Mouse (Mus musculus) embryo, embryonic 9.5 days (tissue): ENCODE results near the gene Gja3.
A peak's percentile ranks its signal among the peaks of the same experiment; 100 is the strongest.

Experiments
- DNase-seq: peaks from one replicate; pipeline ENCODE4 v3.0.0-alpha.2; 2017; ENCODE audit errors: extremely low spot score

The Gja3 gene

DNA sequence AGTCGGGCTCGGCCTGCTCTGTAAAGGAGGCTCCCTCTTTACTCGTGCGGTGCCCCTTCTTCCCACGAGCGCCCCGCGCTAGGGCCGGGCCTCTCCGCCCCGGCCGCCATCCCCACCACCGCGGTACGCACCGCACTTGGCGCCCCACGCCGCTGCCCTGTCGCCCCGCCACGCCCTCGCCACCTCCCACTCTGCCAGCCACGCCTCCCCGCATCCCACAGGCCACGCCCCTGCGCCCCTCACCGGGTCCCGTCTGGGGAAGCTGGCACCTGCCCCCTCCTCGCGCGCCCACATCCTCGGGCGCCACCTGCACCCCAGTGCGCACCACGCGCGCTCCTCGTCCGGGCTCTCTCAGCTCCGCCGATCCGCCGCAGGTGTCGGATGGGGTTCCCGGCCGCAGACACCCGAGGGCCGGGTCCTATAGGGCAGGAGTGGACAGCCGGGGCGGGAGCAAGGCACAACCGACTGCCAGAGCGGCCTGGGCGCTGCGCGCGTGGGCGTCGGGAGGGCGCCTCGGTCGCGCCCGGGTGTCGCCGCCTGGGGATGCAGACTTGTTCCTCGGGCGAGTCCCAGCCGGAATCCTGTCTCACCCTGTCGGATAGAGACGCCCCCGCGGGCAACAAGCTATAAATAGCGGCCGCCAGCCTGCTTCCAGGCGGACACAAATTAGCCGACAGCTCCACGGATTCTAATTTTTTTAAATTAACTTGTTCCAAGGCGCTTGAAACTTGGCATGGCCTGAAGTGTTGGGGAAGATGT lies at the start of gene Gja3:
Gene Gja3, minus strand, starts transcription at position 538 of the 759 bp plus-strand sequence.
- peak; percentile 59 for DNase-seq

DNA sequence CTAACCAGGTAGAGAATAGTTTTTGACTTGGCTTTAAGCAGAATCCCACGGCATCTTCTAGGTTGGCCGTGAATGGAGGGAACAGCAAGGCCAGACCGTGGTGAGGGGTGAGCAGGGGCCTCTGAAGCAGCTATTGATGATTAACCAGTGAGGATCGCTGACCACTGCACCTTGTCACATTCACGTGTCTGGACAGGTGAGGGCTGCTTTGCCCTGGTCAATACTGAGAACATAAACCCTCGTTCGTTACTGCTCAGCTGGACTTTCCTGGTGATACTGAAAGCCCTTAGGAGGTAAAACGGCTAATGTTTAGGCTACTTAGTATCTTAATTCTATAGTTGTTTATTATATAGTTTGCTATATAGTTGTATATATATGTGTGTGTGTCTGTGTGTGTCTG lies 49.2 kb upstream of the Gja3 start:
- DNase-seq = no peak

DNA sequence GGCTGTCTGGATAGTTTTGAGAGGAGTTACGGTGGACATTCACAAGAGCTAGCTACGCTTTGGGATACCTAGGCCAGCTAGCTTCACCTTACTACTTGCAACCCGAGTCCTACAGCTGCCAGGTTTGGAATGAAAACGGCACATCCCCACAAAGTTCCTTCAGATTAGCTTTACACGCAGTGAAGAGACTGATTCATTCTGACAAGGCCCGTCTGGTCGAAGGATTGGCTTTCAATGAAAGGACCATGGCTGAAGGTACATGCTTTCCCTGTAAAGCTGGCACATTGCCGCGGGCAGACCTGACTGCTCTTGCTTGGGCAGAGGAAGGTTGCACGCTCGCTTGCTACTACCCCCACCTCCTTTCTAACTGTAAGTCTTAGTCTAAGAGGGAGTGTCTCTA lies 47.8 kb upstream of the Gja3 start:
- no peak for DNase-seq

GRCm38 (mm10) chr14:57105111-57105510 lies 47.2 kb upstream of the Gja3 start:
- no peak for DNase-seq

DNA sequence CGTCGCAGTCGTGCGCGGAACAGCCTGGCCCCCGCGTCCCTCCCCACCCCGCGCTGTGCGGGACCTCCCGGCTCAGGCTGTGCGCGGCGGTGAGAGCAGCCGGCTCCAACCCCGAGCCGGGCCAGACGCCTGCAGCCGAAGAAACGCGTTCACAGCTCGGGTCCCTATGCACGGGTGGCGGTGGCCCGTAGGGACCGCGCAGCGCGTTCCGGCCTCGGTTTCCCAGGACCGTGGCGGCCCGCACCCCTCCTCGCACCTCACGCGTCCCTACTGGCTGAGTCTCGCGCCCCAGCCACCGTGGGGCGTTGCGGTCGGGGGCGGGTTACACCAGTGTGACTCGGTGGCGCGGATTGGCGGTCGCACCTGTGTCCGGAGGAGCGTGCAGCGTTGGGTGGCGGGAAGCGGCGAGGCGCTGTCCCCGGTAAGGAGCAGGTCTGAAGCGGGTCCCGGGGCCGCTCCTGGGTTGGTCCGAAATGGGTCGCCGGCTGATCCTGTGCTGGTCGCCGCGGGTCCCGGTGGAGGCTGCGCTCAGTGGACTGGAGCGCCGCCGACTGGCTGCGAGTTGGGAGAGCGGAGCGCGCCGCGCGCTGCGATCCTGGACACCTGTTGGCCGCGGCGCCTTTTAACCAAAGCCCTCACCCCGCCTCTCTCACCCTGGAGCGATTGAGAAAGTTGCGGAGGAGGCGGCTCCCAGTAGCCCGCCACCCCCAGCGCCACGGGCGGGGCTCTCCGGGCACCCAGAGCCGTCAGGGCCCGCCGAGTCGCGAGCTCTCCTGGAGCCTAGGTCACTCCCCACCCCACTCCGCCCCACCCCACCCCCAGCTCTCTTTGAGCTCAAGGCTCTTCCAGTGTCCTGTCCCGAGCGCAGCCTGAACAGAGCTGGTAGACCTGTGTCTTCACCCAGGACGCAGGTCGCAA lies 46.5 kb upstream of the Gja3 start, which contains the start of gene Gjb2:
Gene Gjb2, minus strand, starts transcription at position 597 of the 918 bp plus-strand sequence.
- DNase-seq = peak; percentile 58

DNA sequence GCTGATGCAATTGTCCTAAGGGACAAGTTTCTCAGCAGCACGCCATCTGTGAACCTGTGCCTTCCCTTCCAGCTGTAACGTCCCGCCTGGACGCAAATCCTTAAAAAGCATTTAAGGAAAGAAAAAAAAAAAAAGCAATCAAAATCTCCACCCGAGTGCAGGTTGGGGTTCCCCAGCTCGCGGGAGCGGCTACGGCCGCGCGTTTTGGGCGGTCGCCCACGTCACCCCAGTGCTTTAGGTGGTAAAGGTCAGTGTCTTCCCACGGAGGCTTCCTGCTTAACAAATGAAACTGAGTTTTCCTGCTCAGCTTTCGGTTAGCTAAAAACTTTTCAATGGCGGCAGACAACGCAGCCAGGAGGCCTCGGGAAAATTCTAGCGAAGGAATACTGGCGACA lies 45.8 kb upstream of the Gja3 start:
- peak; percentile 18 for DNase-seq

DNA sequence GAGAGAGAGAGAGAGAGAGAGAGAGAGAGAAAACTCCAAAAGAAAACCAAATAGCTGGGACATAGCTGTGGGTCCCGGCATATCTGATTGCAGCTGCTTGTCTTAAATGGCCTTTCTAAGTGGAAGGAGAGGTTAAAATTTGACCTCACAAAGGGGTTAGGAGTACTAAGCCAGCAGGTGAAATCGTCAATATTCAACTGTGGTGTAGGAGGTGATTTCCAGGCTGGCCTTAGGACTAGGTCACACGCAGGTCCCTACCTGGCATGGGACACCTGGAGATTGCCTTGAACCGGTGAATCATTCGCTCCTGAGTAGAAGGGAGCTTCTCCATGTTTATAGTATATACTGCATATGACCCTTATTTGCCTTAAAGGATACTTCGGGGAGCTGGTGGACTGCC lies 45.2 kb upstream of the Gja3 start:
- DNase-seq = no peak

GRCm38 (mm10) chr14:57101623-57102022 lies 43.7 kb upstream of the Gja3 start:
- DNase-seq = no peak

DNA sequence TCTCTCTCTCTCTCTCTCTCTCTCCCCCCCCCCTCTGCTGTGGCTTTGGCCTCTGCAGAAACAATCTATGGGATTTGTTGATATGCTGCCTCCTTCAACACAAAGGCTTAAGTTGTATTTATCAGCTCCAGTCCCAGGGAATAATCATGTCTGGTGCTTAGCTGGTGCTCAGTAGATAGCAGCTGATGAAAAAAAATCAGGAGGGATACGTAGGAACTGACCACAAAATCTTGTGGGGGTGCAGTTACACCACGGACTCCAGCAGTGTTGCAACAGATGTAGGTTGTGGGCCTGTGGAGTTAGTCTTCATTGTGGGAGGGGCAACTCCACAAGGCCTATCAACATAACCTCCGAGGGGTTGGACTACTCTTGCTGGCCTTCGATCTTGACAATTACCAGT lies 38.0 kb upstream of the Gja3 start:
- no peak for DNase-seq

DNA sequence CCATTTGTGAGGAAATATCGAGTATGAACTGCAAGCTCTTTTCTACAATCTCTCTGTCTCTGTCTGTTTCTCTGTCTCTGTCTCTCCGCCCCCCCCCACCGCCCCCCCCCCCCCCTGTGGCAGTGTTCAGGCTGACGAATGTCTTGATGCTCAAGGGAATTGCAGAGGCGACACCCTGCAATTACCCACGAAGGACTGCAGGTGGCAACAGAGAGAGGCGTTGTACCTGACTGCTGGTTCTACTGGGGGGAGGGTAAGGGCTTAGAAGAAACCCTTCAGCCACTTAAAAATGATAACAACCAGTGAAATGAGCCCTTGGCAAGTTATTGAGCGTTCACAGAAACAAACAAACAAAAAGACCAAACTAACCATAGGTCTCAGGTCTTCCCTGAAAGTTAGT lies 35.1 kb upstream of the Gja3 start:
- peak; percentile 60 for DNase-seq

DNA sequence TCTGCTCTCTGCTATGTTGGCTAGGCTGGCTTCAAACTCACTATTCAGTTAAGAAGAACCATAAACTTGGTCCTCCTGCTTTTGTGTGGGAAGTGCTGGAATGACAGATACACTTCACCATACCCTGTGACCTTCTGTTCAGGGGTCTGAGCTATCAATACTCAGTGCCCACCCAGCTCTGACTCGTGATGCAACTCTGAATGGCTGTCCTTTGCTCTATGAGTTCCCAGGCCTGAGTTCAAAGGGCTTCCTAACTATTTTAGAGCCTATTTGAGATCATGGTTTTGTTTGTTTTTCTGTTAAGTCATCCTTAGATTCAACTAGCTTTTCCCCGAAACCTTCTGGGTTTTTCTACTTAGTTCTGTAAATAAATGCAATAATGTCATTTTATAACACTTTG lies 32.1 kb upstream of the Gja3 start:
- DNase-seq = no peak

DNA sequence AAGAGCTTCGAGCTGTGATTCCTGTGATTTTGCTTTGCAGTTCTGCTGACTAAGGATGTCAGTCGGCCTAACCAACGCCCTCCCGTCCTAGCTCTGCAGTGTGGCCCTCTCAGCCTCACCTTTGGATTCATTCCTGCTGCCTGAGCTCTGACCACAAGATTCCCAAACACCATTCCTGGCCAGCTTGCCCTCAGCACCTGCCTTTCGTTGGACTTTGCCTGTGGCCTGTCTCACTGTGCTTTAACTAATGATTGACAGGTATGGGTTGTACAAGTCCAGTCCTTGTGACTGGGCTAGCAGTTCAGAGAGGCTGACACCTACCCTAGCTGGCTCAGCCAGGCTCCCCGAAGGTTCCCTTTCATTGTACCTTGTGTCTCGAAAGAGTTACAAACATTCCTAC lies 31.2 kb upstream of the Gja3 start:
- DNase-seq = no peak

GRCm38 (mm10) chr14:57084180-57084668 lies 26.3 kb upstream of the Gja3 start:
- no peak for DNase-seq

DNA sequence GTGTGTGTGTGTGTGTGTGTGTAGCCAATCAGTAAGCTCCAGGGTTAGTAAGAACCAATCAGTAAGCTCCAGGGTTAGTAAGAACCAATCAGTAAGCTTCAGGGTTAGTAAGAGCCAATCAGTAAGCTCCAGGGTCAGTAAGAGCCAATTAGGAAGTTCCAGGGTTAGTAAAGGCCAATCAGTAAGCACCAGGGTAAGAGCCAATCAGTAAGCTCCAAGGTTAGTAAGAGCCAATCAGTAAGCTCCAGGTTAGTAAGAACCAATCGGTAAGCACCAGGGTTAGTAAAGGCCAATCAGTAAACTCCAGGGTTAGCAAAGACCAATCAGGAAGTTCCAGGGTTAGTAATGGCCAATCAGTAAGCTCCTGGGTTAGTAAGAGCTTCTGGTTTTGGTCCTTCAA lies 25.0 kb upstream of the Gja3 start:
- no peak for DNase-seq

DNA sequence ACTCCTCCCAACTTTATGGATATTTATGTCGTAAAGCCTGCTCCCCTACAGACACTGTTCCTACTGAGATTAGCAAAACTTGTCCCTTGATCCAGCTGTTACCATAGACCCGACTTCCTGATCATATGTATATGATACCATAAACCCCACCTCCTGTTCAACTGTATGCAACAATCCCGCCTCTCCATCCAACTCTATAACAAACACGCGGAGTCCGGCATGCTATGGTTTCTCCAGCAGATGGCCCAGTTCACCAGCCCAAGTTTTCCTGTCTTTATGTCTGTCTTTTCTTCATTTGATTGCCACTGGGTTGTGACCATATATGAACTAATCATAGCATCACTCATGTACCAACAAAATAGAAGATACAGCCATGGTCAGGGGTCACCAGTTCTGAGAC lies 17.6 kb upstream of the Gja3 start:
- DNase-seq = no peak

- DNase-seq = peak; percentile 67
These were observed 12.0 kb upstream of the Gja3 start for GRCm38 (mm10) chr14:57069906-57070305.

GRCm38 (mm10) chr14:57066053-57066452 lies 8.2 kb upstream of the Gja3 start:
- no peak for DNase-seq

DNA sequence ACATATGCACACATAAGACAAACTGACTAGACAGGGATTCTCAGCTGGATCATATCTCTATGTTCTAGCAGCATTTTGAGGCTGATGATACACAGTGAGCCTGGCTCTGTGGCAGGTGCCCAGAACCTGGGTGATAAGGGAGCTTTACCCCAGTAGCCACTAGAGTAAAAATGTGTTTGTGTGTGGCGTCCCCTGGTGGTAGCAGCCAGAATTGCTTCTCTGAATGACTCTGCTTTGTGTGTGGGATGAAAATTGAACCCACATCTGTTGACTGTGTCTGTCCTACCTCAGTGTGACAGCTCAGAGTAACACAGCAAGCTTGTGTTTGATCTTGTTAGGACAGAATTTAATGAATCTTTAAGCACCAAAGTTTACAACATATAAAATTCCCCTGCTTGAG lies 2.2 kb upstream of the Gja3 start:
- DNase-seq = peak; percentile 83

DNA sequence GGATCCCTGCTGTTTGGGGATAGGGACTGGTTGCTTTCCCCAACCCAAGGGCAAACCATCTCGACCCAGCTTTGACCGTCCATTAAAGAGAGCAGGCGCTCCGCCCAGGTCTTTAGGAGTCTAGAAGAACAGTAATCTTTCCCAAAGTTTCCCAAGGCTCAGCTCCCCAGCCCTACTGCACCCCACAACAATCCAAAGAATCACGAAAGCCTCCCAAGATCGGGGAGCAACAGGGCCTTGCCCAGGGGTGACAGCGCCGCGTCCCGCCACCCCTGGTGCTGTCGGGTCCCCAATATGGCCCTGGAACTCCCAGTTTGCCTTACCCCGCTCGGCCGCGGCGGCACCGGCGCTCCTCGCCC lies 717 bp downstream of the Gja3 start:
- no peak for DNase-seq

- DNase-seq = no peak
These were observed 5.2 kb downstream of the Gja3 start for GRCm38 (mm10) chr14:57052713-57053112.

- no peak for DNase-seq
These were observed 14.0 kb downstream of the Gja3 start for GRCm38 (mm10) chr14:57043863-57044262.

DNA sequence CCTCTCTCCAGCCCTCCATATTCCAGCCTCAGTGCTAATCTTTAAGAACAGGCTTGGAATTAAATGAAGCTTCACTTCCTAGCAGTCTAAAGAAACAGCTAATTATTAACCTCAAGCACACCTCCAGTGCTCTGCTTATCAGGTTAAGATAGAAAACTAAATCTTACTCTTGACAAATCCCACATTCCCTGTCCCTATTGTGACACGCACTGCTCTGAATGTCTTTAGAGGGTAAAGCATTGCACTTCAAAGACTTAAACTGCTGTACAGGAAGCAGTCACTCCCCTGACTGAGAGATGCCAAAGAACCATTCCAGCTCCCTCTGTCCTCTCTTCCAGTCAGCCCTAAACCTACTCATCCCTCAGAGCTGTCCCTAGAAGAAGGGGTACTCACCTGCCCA lies 16.5 kb downstream of the Gja3 start:
- no peak for DNase-seq
